Mouse (Mus musculus) erythroblast, embryonic 14.5 days (primary cell): ENCODE results near the gene Gm21830.

Source experiments
- GATA1 ChIP-seq: IDR thresholded peaks from 2 replicates; pipeline ENCODE4 v1.6.1; 2012; ENCODE audit warnings: low read length, inconsistent platforms, mixed read lengths
- TAL1 ChIP-seq: IDR thresholded peaks from 3 replicates; pipeline ENCODE4 v1.6.1; 2012; ENCODE audit warnings: low read length, inconsistent platforms, mixed read lengths

- TF ChIP-seq TAL1 (no peak), GATA1 (no peak)
These were observed 33.2 kb downstream of the Gm21830 start for GRCm38 (mm10) chr2:67446772-67447171.
